Comparison of ENCODE assay signal across 8 mouse cellular contexts in the genomic region with DNA sequence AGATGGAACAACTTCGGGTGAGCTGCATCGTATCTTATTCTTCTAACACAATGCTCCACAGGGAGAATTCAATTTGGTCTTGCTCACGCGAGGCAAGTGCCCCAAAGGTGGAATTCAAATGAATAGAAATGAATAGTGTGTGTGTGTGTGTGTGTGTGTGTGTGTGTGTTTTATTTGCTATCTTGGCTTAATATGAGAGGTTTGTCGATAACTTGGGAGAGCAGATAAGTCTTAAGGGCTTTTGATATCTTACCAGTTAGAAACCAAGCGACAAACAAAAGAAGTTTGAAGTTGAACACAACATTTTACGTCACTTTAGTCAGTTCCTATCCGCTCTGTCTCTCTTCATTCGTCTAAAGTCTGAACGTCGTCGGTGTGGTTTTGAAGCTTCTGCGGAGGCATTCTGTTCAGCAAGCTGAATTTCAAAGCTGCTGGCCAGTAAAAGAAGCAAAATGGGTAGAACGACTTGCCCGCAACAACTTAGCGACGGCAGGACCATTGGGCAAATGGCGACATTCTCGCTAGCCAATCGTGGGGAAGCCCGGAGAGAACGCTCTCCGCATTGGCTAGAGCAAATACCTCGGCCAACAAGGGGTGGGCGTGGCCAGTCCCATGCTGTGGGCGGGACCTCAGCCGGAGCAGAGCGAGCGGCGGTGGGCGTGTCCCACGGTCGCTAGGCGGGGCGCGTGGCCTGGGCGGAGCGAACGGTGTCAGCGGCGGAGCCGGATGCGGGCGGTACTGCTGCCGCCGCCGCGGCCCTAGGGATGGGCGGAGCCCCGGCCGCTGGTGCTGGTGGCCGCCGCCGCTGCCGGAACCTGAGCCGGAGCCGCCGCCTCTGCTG. TPM values are rescaled to one million over a fixed set of nuclear protein-coding genes. Genes with fewer than 3 reads are reported as not detected.
DNase-seq lines count a peak whose midpoint lies in the region; ATAC-seq and TF ChIP-seq lines count a peak whose summit lies in the region.

A gene (plus strand): TSS at position 710 of the 841 bp plus-strand sequence.

- peak; percentile 98 for ATAC-seq in heart, embryonic 15.5 days (replicated peaks; ENCODE audit: insufficient number of reproducible peaks, insufficient read depth, low FRiP score, low read depth)
- ATAC-seq in liver, embryonic 14.5 days (ENCODE audit: insufficient read depth): peak; percentile 93
- ATAC-seq in neural tube, embryonic 11.5 days (ENCODE audit: insufficient read depth, low FRiP score, low TSS enrichment): peak; percentile 99
- ATAC-seq in stomach, postnatal 0 days (ENCODE audit: low FRiP score, low TSS enrichment): peak; percentile 98

- 1% methylated on average over 58 of the region's 58 CpGs for WGBS in forebrain, embryonic 10.5 days
- under 1% methylated on average over 58 of the region's 58 CpGs for WGBS in heart, embryonic 15.5 days
- WGBS in liver, embryonic 14.5 days (ENCODE audit: insufficient replicate concordance): under 1% methylated on average over 47 of the region's 58 CpGs
- WGBS in neural tube, embryonic 11.5 days: under 1% methylated on average over 39 of the region's 58 CpGs
- 1% methylated on average over 58 of the region's 58 CpGs for WGBS in stomach, postnatal 0 days

- peaks cover 32% of the 10 kb centered on the region for H3K4me1 ChIP-seq in forebrain, embryonic 10.5 days
- H3K4me1 ChIP-seq in heart, embryonic 15.5 days (replicated peaks): peaks cover 29% of the 10 kb centered on the region
- H3K4me1 ChIP-seq in liver, embryonic 14.5 days (replicated peaks; ENCODE audit: control insufficient read depth in 2 of 2, insufficient read depth in 2 of 2, low read length in 1 of 2): peaks cover 20 to 33% of the 10 kb centered on the region in 2 experiments
- peaks cover 15% of the 10 kb centered on the region for H3K4me1 ChIP-seq in neural tube, embryonic 11.5 days (ENCODE audit: control insufficient read depth, insufficient read depth, low read length)
- H3K4me1 ChIP-seq in stomach, postnatal 0 days (replicated peaks; ENCODE audit: control insufficient read depth, insufficient read depth): peaks cover 6% of the 10 kb centered on the region

- H3K36me3 ChIP-seq in forebrain, embryonic 10.5 days (replicated peaks): no peaks in the 10 kb centered on the region
- no peaks in the 10 kb centered on the region for H3K36me3 ChIP-seq in heart, embryonic 15.5 days
- H3K36me3 ChIP-seq in liver, embryonic 14.5 days (replicated peaks; ENCODE audit: control insufficient read depth, insufficient read depth, low read depth): no peaks in the 10 kb centered on the region
- no peaks in the 10 kb centered on the region for H3K36me3 ChIP-seq in neural tube, embryonic 11.5 days (ENCODE audit: control insufficient read depth, insufficient read depth, low read length)
- no peaks in the 10 kb centered on the region for H3K36me3 ChIP-seq in stomach, postnatal 0 days (ENCODE audit: control insufficient read depth, insufficient read depth, low read length)

- TF ChIP-seq CTCF in liver, embryonic 14.5 days (IDR thresholded peaks at IDR 0.05; ENCODE audit: low read depth): peak; percentile 10; the same call in 1 of the 2 replicates
- TF ChIP-seq CTCF in stomach, postnatal 0 days (IDR thresholded peaks at IDR 0.05; ENCODE audit: low read depth): no peak; the same call in 1 of the 2 replicates

- H3K27me3 ChIP-seq in forebrain, embryonic 10.5 days (ENCODE audit: poor library complexity, severe bottlenecking): no peaks in the 10 kb centered on the region
- no peaks in the 10 kb centered on the region for H3K27me3 ChIP-seq in heart, embryonic 15.5 days
- no peaks in the 10 kb centered on the region for H3K27me3 ChIP-seq in liver, embryonic 14.5 days (ENCODE audit: control insufficient read depth, insufficient read depth, low read length)
- no peaks in the 10 kb centered on the region for H3K27me3 ChIP-seq in neural tube, embryonic 11.5 days (ENCODE audit: control insufficient read depth, insufficient read depth, low read length)
- H3K27me3 ChIP-seq in stomach, postnatal 0 days (ENCODE audit: control insufficient read depth, insufficient read depth, low read length): no peaks in the 10 kb centered on the region

- H3K27ac ChIP-seq in forebrain, embryonic 10.5 days: peak within 1 kb of the TSS; percentile 92
- H3K27ac ChIP-seq in heart, embryonic 15.5 days: peak within 1 kb of the TSS; percentile 93
- H3K27ac ChIP-seq in liver, embryonic 14.5 days: peak within 1 kb of the TSS; percentile 95
- H3K27ac ChIP-seq in neural tube, embryonic 11.5 days (ENCODE audit: low read depth, low read length): peak within 1 kb of the TSS; percentile 84
- H3K27ac ChIP-seq in stomach, postnatal 0 days (replicated peaks): peak within 1 kb of the TSS; percentile 98

- DNase-seq in CD8-positive naive resting alpha-beta T cell, adult 2 months (ENCODE audit: low read depth in 2 of 2, low spot score in 2 of 2): peak; percentile 100
- DNase-seq in c-Kit-positive CD71-negative TER-119-negative erythroid progenitor cells, embryonic 14.5 days (ENCODE audit: low read depth): peak; percentile 95
- DNase-seq in forebrain, embryonic 10.5 days (ENCODE audit: extremely low spot score, low spot score): peak; percentile 99
- peak; percentile 100 for DNase-seq in kidney, postnatal 25 days
- peak; percentile 97 to 98 (median 97) for DNase-seq in liver, embryonic 14.5 days (ENCODE audit: low read depth in 3 of 3, low spot score in 3 of 3)
- peak; percentile 100 for DNase-seq in neural tube, embryonic 11.5 days (ENCODE audit: low spot score)
- peak; percentile 100 for DNase-seq in stomach, postnatal 0 days (ENCODE audit: low spot score)

- peak within 1 kb of the TSS; percentile 88 for H3K9ac ChIP-seq in heart, embryonic 15.5 days
- H3K9ac ChIP-seq in liver, embryonic 14.5 days (replicated peaks): peak within 1 kb of the TSS; percentile 97
- peak within 1 kb of the TSS; percentile 88 for H3K9ac ChIP-seq in neural tube, embryonic 11.5 days (ENCODE audit: low read length)
- peak within 1 kb of the TSS; percentile 98 for H3K9ac ChIP-seq in stomach, postnatal 0 days (ENCODE audit: low read length)

- H3K4me2 ChIP-seq in heart, embryonic 15.5 days: peak within 1 kb of the TSS; percentile 65
- peak within 1 kb of the TSS; percentile 96 for H3K4me2 ChIP-seq in liver, embryonic 14.5 days (ENCODE audit: low read depth)
- H3K4me2 ChIP-seq in neural tube, embryonic 11.5 days (ENCODE audit: low read depth): peak within 1 kb of the TSS; percentile 72
- H3K4me2 ChIP-seq in stomach, postnatal 0 days (replicated peaks; ENCODE audit: low read depth): peak within 1 kb of the TSS; percentile 79

- no peak for TF ChIP-seq EP300 in liver, embryonic 14.5 days (IDR thresholded peaks at IDR 0.05; ENCODE audit: low read depth)
- no peak for TF ChIP-seq EP300 in stomach, postnatal 0 days (optimal IDR thresholded peaks at IDR 0.05)

- no peaks in the 10 kb centered on the region for H3K9me3 ChIP-seq in forebrain, embryonic 10.5 days
- H3K9me3 ChIP-seq in heart, embryonic 15.5 days (replicated peaks): no peaks in the 10 kb centered on the region
- no peaks in the 10 kb centered on the region for H3K9me3 ChIP-seq in liver, embryonic 14.5 days (ENCODE audit: control insufficient read depth, low read length)
- no peaks in the 10 kb centered on the region for H3K9me3 ChIP-seq in neural tube, embryonic 11.5 days (ENCODE audit: control insufficient read depth, low read length)
- H3K9me3 ChIP-seq in stomach, postnatal 0 days (ENCODE audit: control insufficient read depth, low read length): no peaks in the 10 kb centered on the region

- H3K4me3 ChIP-seq in forebrain, embryonic 10.5 days: peak within 1 kb of the TSS; percentile 86
- peak within 1 kb of the TSS; percentile 85 for H3K4me3 ChIP-seq in heart, embryonic 15.5 days
- H3K4me3 ChIP-seq in liver, embryonic 14.5 days (ENCODE audit: insufficient read depth in 1 of 2, low read depth in 2 of 2, low read length in 2 of 2): peak within 1 kb of the TSS; percentile 81 to 86
- H3K4me3 ChIP-seq in neural tube, embryonic 11.5 days (ENCODE audit: low read depth, low read length): peak within 1 kb of the TSS; percentile 71
- H3K4me3 ChIP-seq in stomach, postnatal 0 days (ENCODE audit: low read depth, low read length): peak within 1 kb of the TSS; percentile 96

RNA-seq across cellular contexts. Expression of the gene that starts here (rescaled TPM):
- polyA plus RNA-seq in forebrain, embryonic 10.5 days (2016; fragmentation: Nextera tagmentation; extraction: Ambion mirVana): 15.4 and 15.9 TPM in 2 replicates
- polyA plus RNA-seq in heart, embryonic 15.5 days (2015; fragmentation: Nextera tagmentation; extraction: Ambion mirVana): 9.5 and 14.1 TPM in 2 replicates
- 6.4 and 6.5 TPM in 2 replicates for polyA plus RNA-seq in liver, embryonic 14.5 days (2012; rRNA removed)
- 6.8 and 7.2 TPM in 2 replicates for polyA plus RNA-seq in liver, embryonic 14.5 days (2014; fragmentation: Nextera tagmentation; extraction: Ambion mirVana)
- polyA plus RNA-seq in neural tube, embryonic 11.5 days (2014; fragmentation: Nextera tagmentation; extraction: Ambion mirVana): 17.5 and 17.7 TPM in 2 replicates
- polyA plus RNA-seq in stomach, postnatal 0 days (2015; fragmentation: Nextera tagmentation; extraction: Ambion mirVana): 6.8 and 7.3 TPM in 2 replicates

Comparison
In these comparisons a context has a peak if more than half of its experiments do, and no peak if none do; other contexts are left out.
1. Peak in every context shown above with its lines: DNase-seq, ATAC-seq, H3K4me3 ChIP-seq and H3K27ac ChIP-seq.